Mouse (Mus musculus) naive thymus-derived CD4-positive, alpha-beta T cell, adult 2 months (primary cell): ENCODE measurements around the gene Mis18a.

Experiments used
- DNase-seq: peaks from one replicate; pipeline ENCODE4 v3.0.0-alpha.2; 2011; ENCODE audit warnings: low read depth

The Mis18a gene

DNA sequence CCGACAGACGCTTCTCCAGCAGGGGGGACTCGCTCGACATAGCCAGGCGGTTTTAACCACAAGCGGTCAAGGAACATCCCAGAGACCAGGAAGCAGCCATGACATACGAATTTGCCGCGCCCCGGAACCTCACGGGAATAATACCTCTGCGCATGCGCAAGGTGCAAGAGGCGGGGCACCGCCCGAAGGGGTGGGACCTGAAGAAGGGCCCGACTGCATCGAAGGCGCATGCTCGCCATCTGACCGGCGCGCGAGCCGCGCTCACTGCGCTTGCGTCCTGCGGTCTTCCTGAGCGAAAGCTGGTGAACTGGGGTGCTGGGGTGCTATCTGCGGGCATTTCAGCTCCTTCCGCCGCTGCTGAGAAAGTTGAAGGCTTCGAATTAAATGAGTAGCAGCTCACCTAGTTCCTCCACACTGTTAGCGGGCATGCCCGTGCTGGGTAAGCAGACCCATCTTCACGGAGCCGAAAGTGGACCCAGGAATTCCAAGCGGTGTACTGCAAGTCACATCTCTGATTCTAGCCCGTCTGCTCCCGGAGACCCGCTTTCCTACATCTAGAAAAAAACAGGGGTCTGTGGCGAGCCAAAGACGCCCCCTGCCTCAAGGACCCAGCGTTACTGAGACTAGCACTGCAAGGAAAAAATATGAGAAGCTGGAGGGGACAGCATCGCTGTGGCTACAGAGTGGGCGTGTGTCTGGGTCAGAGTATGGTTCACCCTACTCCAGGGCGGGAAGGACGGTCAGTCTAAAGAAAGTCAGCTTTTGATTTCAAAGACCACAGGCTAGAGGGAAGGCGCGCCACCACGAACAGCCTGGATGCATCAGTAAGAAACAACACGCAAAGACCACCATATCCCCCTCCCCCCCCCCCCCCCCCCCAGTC lies at the start of gene Mis18a:
Gene Mis18a, minus strand, starts transcription at position 172 of the 883 bp plus-strand sequence.
- DNase-seq, result peak; percentile 97

- DNase-seq, result no peak
Measured at GRCm38 (mm10) chr16:90775946-90776520, 48.8 kb upstream of the Mis18a start.

DNA sequence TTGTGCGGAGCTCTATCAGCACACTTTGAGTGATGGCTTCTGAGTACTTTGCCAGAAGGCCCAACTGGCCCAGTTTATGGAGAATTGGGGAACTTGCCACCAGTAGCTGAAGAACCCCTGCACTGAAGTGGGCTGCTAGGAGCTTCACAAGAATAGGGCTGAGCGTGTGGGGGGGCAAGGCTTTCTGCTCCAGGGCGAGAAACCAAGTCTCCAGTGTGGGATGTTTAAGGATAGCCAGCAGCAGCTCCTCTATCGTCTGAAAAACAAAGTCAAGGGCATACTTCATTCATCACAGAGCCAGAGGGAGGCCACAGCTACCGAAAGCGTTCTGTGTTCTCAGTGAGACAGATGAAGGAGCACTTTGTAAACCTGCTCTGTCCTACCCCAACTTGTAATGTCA lies 47.4 kb upstream of the Mis18a start:
- no peak for DNase-seq

GRCm38 (mm10) chr16:90774216-90774615 lies 47.0 kb upstream of the Mis18a start:
- DNase-seq, result no peak

DNA sequence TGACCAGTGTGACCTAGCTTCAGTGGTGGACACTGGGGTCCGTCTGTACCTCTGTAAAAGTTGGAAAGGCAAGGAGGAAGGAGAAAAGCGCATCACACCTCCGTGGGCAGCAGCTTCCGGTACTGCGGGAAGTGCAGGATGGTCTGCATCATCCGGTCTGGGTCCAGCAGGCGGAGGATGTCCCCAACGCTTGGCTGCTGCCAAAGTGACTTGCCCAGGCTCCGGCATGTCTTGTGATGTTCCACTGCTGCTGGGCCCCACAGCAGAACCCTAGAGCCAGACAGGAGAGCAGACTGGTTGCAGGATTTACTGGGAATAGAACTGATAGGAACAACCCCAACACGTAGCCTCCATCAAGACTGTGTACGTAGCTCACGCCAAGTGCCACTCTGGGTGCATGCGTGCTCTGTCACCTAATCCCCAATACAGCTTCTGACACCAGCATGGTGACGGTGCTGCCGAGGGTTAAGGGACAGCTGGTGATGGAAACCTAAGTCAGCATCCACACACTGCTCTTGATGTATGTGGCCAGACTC lies 39.8 kb upstream of the Mis18a start:
- no peak for DNase-seq

GRCm38 (mm10) chr16:90765195-90765877 lies 38.1 kb upstream of the Mis18a start:
- DNase-seq, result no peak

GRCm38 (mm10) chr16:90760515-90760914 lies 33.3 kb upstream of the Mis18a start:
- DNase-seq, result no peak

- no peak for DNase-seq
Measured at GRCm38 (mm10) chr16:90759335-90759734, 32.1 kb upstream of the Mis18a start.

- no peak for DNase-seq
Measured at GRCm38 (mm10) chr16:90753386-90753941, 26.3 kb upstream of the Mis18a start.

- DNase-seq, result no peak
Measured at GRCm38 (mm10) chr16:90748169-90748568, 21.0 kb upstream of the Mis18a start.

DNA sequence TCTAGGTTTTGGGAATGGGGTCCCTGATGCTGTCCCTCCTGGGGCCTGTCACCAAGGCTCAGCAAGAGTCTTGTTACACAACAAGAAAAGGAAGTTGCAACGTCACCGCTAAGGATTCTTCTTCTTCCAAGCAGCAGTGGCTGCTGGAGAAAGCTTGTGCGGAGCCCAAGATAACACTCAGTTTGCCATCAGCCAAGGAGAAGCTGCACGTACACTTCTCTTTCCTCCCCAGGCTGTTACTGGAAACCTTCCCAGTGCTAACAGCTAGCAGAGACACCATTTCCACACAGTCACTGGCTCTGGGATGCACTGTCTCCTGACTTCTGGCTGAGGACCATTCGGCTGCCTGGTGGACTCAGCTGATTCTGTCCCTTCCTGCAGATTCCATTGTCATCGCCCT lies 19.9 kb upstream of the Mis18a start:
- no peak for DNase-seq

DNA sequence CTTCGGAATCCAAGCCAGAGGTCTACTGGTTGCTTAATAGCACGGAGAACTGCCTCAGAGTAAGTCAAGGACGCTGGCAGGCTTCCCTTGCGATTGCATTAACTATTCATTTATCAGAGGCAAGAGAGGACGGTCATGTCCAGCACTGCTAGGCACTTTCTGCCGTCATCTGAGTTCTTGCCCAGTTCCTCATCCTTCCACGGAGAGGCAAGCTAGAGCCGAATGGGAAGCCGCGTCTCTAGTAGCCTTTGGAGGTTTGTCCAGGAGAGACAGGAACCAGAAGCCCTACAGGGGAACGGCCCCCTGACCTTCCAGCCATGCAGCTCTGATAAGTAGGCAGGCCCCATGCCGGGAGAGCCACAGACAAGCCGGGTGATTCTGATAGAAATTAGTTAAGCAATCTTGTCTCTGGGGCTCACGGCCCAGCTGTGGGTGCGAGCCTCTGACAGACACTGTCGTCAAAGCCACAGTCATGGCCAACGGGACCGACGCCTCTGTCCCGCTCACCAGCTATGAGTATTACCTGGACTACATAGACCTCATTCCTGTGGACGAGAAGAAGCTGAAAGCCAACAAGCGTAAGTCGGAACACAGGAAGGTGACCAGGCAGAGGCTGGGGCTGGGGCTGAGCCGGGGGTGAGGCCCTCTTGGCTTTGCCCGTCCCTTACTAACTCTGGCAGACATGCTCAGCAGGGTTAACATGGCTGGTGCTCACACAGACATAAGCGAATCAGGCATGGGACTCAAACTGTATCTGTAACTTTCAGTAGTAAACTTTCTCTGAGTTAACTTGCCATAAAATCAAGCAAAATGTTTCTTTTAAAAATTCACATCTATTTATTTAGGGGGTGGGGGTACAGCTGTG lies 11.1 kb upstream of the Mis18a start, which contains the start of gene Mrap:
Gene Mrap, plus strand, starts transcription at position 116 of the 865 bp plus-strand sequence.
- DNase-seq, result no peak

- DNase-seq, result no peak
Measured at GRCm38 (mm10) chr16:90736672-90737270, 9.6 kb upstream of the Mis18a start.

DNA sequence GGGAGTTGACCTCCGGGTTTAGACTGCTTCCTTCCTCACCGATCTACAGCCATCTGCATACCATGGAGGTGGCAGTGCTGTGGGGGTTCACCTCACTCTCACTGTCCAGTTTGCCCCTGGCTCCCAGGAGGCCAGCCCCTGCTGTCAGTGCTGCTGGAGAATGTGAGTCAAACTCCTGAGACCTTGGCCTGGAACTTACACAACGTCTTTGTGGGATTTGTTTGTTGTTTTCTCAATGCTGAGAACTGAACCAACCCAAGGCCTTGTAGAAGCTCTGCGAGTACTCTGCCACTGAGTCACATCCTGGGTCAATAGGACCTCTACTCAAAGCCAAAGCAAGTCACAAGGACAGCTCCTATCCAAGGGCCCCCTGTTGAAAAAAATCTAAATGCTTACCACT lies 8.4 kb upstream of the Mis18a start:
- DNase-seq, result no peak

DNA sequence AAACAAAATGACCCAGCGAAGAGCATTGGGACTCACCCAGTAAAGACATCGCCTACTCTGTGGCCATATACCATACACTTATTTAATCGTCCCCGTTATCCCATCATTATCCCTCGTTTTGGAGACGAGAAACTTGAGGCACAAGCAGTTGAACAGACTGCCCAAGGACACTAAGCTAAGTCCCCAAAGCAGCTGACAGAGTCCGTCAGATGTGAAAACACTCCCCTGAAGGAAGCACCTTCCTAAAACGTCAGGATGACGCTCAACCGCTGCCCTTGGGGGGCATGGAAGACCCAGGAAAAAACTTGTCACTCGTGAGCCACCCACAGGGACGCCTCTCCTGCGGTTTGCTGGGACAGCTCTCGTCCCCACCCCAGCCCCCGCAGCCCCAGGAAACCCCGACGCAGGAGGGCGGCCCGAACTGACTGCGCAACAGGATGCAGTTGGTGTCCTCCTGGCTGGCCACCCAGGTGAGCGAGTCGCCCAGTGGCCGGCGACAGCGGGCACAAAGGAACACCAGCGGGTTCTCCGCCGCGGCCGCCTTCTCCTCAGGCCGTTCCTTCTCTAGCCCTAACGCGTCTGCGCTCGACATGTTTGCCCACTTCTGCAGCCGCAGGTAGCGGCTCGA lies 490 bp downstream of the Mis18a start:
- DNase-seq, result no peak

- DNase-seq, result no peak
Measured at GRCm38 (mm10) chr16:90724051-90724450, 3.2 kb downstream of the Mis18a start.

- no peak for DNase-seq
Measured at GRCm38 (mm10) chr16:90710313-90710712, 16.9 kb downstream of the Mis18a start.

- DNase-seq, result no peak
Measured at GRCm38 (mm10) chr16:90709711-90710289, 17.4 kb downstream of the Mis18a start.

GRCm38 (mm10) chr16:90706279-90706678 lies 20.9 kb downstream of the Mis18a start:
- DNase-seq, result no peak
